Mouse (Mus musculus) urinary bladder, adult 2 months (tissue): ENCODE measurements around the gene Rarres2. TPM values are rescaled to one million over a fixed set of nuclear protein-coding genes. Genes with fewer than 3 reads are reported as not detected.

Source experiments
- DNase-seq: peaks from one replicate; pipeline ENCODE4 v3.0.0; 2022; ENCODE audit warnings: low spot score
- polyA plus RNA-seq: library from polyadenylated mRNA; depleted of rRNA; stranded (reverse); fragments of >200 nt; gene quantifications from 2 replicates; pipeline ENCODE4 v1.2.3, GENCODE M21; 2012; rRNA removed

Gene Rarres2
- polyA plus RNA-seq: 374 and 453 TPM in 2 replicates

DNA sequence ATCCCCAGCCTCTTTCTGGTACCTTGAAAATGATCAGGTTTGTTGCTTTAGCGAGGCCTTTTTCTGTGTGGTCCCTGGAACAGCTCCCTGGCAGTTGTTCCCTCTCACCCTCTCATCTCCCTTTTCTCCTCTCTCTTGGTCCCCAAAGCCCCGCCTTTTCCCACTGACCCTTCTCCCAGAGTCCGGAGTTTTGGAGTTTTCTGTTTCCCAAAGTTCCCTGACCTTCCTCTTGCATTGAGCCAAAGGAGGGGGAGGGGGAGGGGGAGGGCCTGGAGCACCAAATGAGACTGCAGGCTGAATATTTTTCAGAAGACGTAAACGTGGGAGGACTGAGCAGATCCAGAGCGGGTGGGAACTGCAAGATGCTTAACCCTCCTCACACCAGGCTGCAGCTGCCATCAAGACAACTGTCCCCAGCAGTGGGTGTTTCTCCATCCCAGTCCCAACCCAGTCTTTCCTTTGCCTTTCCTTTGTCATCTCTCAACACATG, at the start of gene Rarres2:
Gene Rarres2 (minus strand): TSS at position 218 of the 490 bp plus-strand sequence.
- DNase-seq: no peak

DNA sequence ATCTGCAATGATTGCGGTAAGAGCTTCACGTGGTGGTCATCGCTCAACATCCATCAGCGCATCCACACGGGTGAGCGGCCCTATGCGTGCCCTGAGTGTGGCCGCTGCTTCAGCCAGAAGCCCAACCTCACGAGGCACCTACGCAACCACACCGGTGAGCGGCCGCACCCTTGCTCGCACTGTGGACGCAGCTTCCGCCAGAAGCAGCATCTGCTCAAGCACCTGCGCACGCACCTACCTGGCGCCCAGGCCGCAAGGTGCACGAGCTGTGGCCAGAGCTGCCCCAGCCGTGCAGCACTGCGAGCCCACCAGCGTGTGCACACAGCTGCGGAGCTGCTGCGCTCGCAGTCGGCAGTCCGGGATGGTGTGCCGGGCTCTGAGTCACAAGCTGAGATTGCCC, 47.4 kb upstream of the Rarres2 start:
- DNase-seq: no peak

- DNase-seq: no peak
These were observed 42.2 kb upstream of the Rarres2 start for GRCm38 (mm10) chr6:48614756-48615155.

GRCm38 (mm10) chr6:48613464-48613863, 40.9 kb upstream of the Rarres2 start:
- DNase-seq: no peak

DNA sequence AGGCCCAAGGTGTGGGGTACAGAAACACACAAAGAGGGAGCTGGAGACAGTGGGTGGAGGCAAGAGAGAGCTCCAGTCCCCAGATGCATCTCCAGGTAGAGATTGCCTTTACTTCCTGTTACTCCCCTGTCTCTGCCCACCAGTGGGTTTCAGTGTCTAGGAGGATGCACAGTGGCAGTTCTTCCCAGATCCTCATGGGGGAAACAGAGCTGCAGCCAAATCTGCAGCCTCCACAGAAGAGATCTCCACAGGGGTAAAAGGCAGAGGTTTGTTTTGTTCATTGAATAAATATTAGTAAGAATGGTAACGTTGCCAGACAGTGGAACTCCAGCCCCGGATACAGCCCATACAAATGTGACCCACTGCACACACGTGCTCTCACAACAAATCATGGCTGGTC, 38.1 kb upstream of the Rarres2 start:
- no peak for DNase-seq

DNA sequence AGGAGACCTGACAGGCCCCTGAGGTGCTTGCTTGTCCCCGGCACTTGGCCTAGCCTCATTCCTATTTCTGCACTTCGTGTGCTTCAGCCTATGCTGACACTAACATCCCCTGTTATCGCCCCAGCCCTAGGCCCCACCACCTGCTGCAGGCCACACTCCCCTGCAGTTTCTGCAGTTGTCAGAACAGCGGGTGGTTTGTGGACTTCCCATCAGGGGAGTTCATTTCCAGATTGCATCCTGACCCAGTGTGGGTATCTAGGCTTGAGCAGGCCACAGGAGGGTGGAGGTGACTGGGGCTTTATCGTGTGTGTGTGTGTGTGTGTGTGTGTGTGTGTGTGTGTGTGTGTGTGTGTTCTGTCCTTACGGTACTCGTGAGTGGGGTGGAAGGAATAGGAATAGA, 36.9 kb upstream of the Rarres2 start:
- no peak for DNase-seq

- no peak for DNase-seq
These were observed 35.5 kb upstream of the Rarres2 start for GRCm38 (mm10) chr6:48608124-48608523.

DNA sequence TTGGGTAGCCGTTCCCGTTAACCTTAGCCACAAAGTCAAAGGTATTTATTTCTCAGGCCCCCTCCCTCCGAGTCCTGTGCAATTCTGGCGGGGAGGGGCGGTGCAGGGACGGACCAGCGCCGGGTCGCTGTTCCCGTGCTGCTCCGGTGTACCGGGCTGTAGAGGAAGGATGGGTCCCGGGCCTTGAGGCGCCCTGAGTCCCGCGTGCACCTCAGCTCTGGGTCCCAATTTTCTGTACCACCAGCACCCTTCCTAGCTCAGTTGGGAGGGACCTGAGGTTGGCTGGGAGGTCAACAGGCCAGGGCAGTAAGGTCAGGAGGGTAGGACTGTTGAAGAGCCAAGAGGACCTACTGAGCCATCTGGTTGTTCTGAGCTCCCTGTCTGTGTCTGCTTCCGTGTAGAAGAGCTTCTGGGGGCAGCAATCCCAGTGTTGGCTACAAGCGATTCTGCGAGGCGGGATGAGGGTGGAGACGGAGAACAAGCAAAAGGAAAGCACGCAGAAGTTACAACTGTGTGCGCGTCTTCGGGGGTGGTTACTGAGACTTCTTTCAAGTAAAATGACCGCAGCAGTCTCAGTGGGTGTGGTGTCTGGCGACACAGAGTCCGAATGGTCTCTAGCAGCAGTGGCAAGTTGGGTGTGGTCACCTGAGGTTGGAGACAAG, 29.6 kb upstream of the Rarres2 start:
- DNase-seq: no peak

GRCm38 (mm10) chr6:48601271-48602079, 28.9 kb upstream of the Rarres2 start, which contains the start of gene Zfp775:
TSS of gene Zfp775 (plus strand) at chr6:48602063.
- DNase-seq: peak; percentile 96

DNA sequence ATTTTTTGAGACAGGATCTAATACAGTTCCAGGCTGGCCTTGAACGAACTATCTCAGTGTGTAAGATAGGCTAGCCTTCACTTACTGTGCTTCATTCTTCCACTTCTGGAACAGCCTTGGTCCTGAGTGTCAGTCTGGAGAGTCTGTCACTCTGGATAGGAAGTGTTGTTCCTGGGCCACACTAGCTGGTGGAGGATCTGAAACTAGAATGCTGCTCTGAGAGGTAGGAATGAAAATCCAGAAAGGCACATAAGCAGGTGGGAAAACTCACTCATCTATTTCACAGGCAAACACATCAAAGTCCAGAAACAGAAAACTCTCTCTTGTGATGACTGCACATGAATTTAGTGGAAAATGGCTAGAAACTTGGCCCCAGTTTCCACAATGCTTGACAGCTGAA, 28.0 kb upstream of the Rarres2 start:
- DNase-seq: no peak

DNA sequence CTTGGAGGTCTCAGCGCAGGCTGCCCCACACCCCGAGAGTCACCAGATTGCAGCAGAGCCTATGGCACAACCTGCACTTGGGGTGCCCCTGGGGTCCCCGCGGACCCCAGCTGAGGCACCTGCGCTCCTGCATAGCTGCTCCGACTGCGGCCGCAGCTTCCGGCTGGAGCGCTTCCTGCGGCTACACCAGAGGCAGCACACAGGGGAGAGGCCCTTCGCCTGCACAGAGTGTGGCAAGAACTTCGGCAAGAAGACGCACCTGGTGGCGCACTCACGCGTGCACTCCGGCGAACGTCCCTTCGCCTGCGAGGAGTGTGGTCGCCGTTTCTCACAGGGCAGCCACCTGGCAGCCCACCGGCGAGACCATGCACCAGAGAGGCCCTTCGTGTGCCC, 24.6 kb upstream of the Rarres2 start:
- no peak for DNase-seq

- DNase-seq: no peak
These were observed 24.1 kb upstream of the Rarres2 start for GRCm38 (mm10) chr6:48596545-48597232.

DNA sequence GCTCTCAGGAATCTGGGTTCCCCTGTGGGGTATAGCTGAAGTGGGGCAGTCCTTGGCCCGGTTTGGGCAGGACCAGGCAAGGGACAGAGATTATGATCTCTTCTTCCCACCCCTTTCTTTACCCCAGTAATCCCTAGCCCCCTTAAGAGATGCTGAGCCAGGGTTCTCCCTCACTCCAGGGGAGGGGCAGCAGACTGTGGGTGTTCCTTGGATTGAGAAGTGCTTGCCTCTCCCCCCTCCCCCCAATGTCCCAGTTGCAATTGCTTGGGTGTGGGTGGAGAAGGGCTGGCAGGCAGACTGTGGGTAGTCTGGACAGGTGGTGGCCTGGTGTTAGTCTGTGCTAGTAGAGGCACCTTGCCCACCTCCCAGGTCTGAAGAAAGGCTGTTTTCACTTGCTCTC, 22.7 kb upstream of the Rarres2 start:
- no peak for DNase-seq

GRCm38 (mm10) chr6:48594043-48594738, 21.6 kb upstream of the Rarres2 start:
- DNase-seq: no peak

GRCm38 (mm10) chr6:48593158-48594042, 20.8 kb upstream of the Rarres2 start, which contains the start of the genes Repin1 and Gm44965:
TSS of gene Repin1 (plus strand) at chr6:48593883.
TSS of gene Gm44965 (plus strand) at chr6:48593941.
- DNase-seq: peak; percentile 97

GRCm38 (mm10) chr6:48591871-48592270, 19.3 kb upstream of the Rarres2 start:
- DNase-seq: no peak

GRCm38 (mm10) chr6:48591221-48591845, 18.7 kb upstream of the Rarres2 start:
- DNase-seq: no peak

- DNase-seq: no peak
These were observed 16.7 kb upstream of the Rarres2 start, which contains the start of gene Gm45021 for GRCm38 (mm10) chr6:48589194-48589750. TSS of gene Gm45021 (plus strand) at chr6:48589610.

DNA sequence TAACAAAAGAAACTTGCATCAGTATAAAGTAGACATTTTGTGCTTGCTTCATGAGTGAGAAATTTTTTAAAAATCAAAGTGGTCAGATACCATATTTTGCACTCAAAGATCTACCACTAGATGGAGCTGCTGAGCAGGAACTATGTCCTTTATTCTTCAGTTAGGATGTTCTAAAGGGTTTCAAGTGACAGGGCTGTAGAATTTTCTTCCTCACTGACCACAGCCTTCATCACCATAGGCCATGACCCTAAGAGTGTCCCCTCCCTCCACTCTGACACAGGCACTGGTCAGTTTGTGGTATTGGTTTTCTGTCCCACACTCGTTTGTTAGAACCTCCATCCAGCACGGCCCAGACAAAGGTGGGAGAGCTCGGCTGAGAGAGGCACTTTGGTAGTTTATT, 9.4 kb upstream of the Rarres2 start:
- no peak for DNase-seq

- DNase-seq: no peak
These were observed 8.7 kb upstream of the Rarres2 start for GRCm38 (mm10) chr6:48581257-48581656.
